Mouse (Mus musculus) forebrain, embryonic 14.5 days (tissue): ENCODE data around the gene Hcrt. TPM values are rescaled to one million over a fixed set of nuclear protein-coding genes. Genes with fewer than 3 reads are reported as not detected.
A peak's percentile ranks its signal among the peaks of the same experiment; 100 is the strongest.

ENCODE experiments used
- ATAC-seq: fragments of 200-750 bp; cut with Nextera tagmentation; 2 replicates; pipeline ENCODE4 v1.8.0; 2017; ENCODE audit warnings: mild to moderate bottlenecking, moderate library complexity
- DNase-seq: peaks from one replicate; pipeline ENCODE4 v3.0.0-alpha.2; 2015; ENCODE audit warnings: low spot score
- H3K27ac ChIP-seq: fragments of 300-500 bp; sonication (generic); 2 replicates; pipeline ENCODE4 v1.5.1; 2014; ENCODE audit warnings: low read depth, mild to moderate bottlenecking, control low read depth, low read length, moderate library complexity
- H3K27me3 ChIP-seq: fragments of 300-500 bp; sonication (generic); replicated peaks from 2 replicates; pipeline ENCODE4 v1.6.1; 2014; ENCODE audit warnings: low read length, control low read depth, mixed read lengths; ENCODE audit not compliant: control insufficient read depth, insufficient read depth
- H3K36me3 ChIP-seq: fragments of 300-500 bp; sonication (generic); 2 replicates; pipeline ENCODE4 v1.6.1; 2014; ENCODE audit warnings: low read length, control low read depth; ENCODE audit not compliant: control insufficient read depth, insufficient read depth
- H3K4me1 ChIP-seq: fragments of 300-500 bp; sonication (generic); 2 replicates; pipeline ENCODE4 v1.6.1; 2014; ENCODE audit warnings: antibody characterized with exemption, low read length, control low read depth; ENCODE audit not compliant: control insufficient read depth, insufficient read depth
- H3K4me2 ChIP-seq: fragments of 300-500 bp; sonication (generic); 2 replicates; pipeline ENCODE4 v1.6.1; 2014; ENCODE audit warnings: mild to moderate bottlenecking, control low read depth, low read length
- H3K4me3 ChIP-seq: fragments of 300-500 bp; sonication (generic); 2 replicates; pipeline ENCODE4 v1.5.1; 2014; ENCODE audit warnings: low read depth, low read length, control low read depth
- H3K9ac ChIP-seq: fragments of 300-500 bp; sonication (generic); 2 replicates; pipeline ENCODE4 v1.6.1; 2014; ENCODE audit warnings: mild to moderate bottlenecking, low read length, control low read depth, moderate library complexity
- H3K9me3 ChIP-seq: fragments of 300-500 bp; sonication (generic); replicated peaks from 2 replicates; pipeline ENCODE4 v1.6.1; 2016; ENCODE audit warnings: low read length, control low read depth, mixed read lengths; ENCODE audit not compliant: control insufficient read depth
- WGBS: fragments of 180-500 bp; shearing (Covaris S2); extraction: QIAGEN DNeasy Blood & Tissue Kit; methylation state at CpG from one replicate; pipeline ENCODE4 v1.1.7; 2014; 5-methylcytosine and 5-hydroxymethylcytosine counted together
- polyA plus RNA-seq: library from polyadenylated mRNA; unstranded; fragments of >200 nt; fragmentation: Nextera tagmentation; extraction: Ambion mirVana; gene quantifications from 2 replicates; pipeline ENCODE4 v1.2.1, GENCODE M21; 2014

The Hcrt gene
- polyA plus RNA-seq, 1 experiment from 2014 or later: 0.53 TPM

- Histone ChIP-seq H3K9ac (no peak overlapping the region), H3K4me2 (no peak overlapping the region), H3K4me1 (no peaks in the 10 kb centered on the region), H3K4me3 (no peak overlapping the region), H3K27ac (no peak overlapping the region), H3K36me3 (no peaks in the 10 kb centered on the region), H3K9me3 (no peaks in the 10 kb centered on the region), H3K27me3 (no peaks in the 10 kb centered on the region)
- DNase-seq (no peak), ATAC-seq (no peak)
- 91% methylated on average over 10 of the region's 10 CpGs for WGBS
Measured at GRCm38 (mm10) chr11:100775921-100776320, 13.2 kb upstream of the Hcrt start.

- Histone ChIP-seq H3K9me3 (no peaks in the 10 kb centered on the region), H3K36me3 (no peaks in the 10 kb centered on the region), H3K27ac (no peak overlapping the region), H3K4me1 (no peaks in the 10 kb centered on the region), H3K4me2 (no peak overlapping the region), H3K4me3 (no peak overlapping the region), H3K27me3 (no peaks in the 10 kb centered on the region), H3K9ac (no peak overlapping the region)
- 78% methylated on average over 4 of the region's 4 CpGs for WGBS
- DNase-seq: no peak
- no peak for ATAC-seq
Measured at GRCm38 (mm10) chr11:100774261-100774660, 11.5 kb upstream of the Hcrt start.

GRCm38 (mm10) chr11:100770646-100771408 lies 8.1 kb upstream of the Hcrt start, which contains the start of gene Ghdc:
Gene Ghdc (minus strand): TSS chr11:100770957.
- Histone ChIP-seq H3K4me2 (peak within 1 kb of the TSS; percentile 50), H3K36me3 (no peaks in the 10 kb centered on the region), H3K27ac (no peak within 1 kb of the TSS), H3K4me1 (no peaks in the 10 kb centered on the region), H3K9ac (peak within 1 kb of the TSS; percentile 10; the same call in 1 of the 2 replicates), H3K9me3 (no peaks in the 10 kb centered on the region), H3K4me3 (peak within 1 kb of the TSS; percentile 25), H3K27me3 (no peaks in the 10 kb centered on the region)
- ATAC-seq: no peak
- peak; percentile 32 for DNase-seq
- WGBS: 29% methylated on average over 17 of the region's 17 CpGs

GRCm38 (mm10) chr11:100769980-100770379 lies 7.2 kb upstream of the Hcrt start:
- no peaks in the 10 kb centered on the region for H3K9me3 ChIP-seq
- H3K4me3 ChIP-seq: peak overlapping the region; percentile 25; the same call in 1 of the 2 replicates
- no peak overlapping the region for H3K27ac ChIP-seq
- H3K4me2 ChIP-seq: peak overlapping the region; percentile 50
- no peak for ATAC-seq
- DNase-seq: no peak
- no peak overlapping the region for H3K9ac ChIP-seq
- H3K27me3 ChIP-seq: no peaks in the 10 kb centered on the region
- no peaks in the 10 kb centered on the region for H3K4me1 ChIP-seq
- H3K36me3 ChIP-seq: no peaks in the 10 kb centered on the region
- 59% methylated on average over 6 of the region's 6 CpGs for WGBS

GRCm38 (mm10) chr11:100767871-100768270 lies 5.1 kb upstream of the Hcrt start:
- no peaks in the 10 kb centered on the region for H3K9me3 ChIP-seq
- no peak overlapping the region for H3K27ac ChIP-seq
- H3K4me3 ChIP-seq: no peak overlapping the region
- no peaks in the 10 kb centered on the region for H3K4me1 ChIP-seq
- H3K4me2 ChIP-seq: no peak overlapping the region
- H3K9ac ChIP-seq: no peak overlapping the region
- ATAC-seq (no peak), DNase-seq (no peak)
- WGBS: 87% methylated on average over 5 of the region's 5 CpGs
- H3K36me3 ChIP-seq: no peaks in the 10 kb centered on the region
- H3K27me3 ChIP-seq: no peaks in the 10 kb centered on the region

- Histone ChIP-seq H3K4me3 (no peak overlapping the region), H3K9ac (no peak overlapping the region), H3K36me3 (no peaks in the 10 kb centered on the region), H3K27ac (no peak overlapping the region), H3K27me3 (no peaks in the 10 kb centered on the region), H3K9me3 (no peaks in the 10 kb centered on the region), H3K4me1 (no peaks in the 10 kb centered on the region), H3K4me2 (no peak overlapping the region)
- DNase-seq: no peak
- 85% methylated on average over 9 of the region's 9 CpGs for WGBS
- ATAC-seq: no peak
Measured at GRCm38 (mm10) chr11:100766726-100767125, 4.0 kb upstream of the Hcrt start.

- Histone ChIP-seq H3K27me3 (peaks cover 10% of the 10 kb centered on the region; the same call in 1 of the 2 replicates), H3K4me1 (peaks cover 6% of the 10 kb centered on the region; the same call in 1 of the 2 replicates), H3K9me3 (no peaks in the 10 kb centered on the region), H3K36me3 (no peaks in the 10 kb centered on the region), H3K4me2 (peak overlapping the region; percentile 68), H3K9ac (peak overlapping the region; percentile 60), H3K4me3 (peak overlapping the region; percentile 37), H3K27ac (0 out of 2 replicates have a peak overlapping the region, but pooled peaks have one; percentile 27)
- under 1% methylated on average over 27 of the region's 27 CpGs for WGBS
- ATAC-seq: peak; percentile 51
- peak; percentile 83 for DNase-seq
Measured at GRCm38 (mm10) chr11:100761547-100762045, 1.1 kb downstream of the Hcrt start.

- Histone ChIP-seq H3K27me3 (peaks cover 10% of the 10 kb centered on the region; the same call in 1 of the 2 replicates), H3K27ac (peak within 1 kb of the TSS; percentile 39; the same call in 1 of the 2 replicates), H3K4me1 (peaks cover 6% of the 10 kb centered on the region; the same call in 1 of the 2 replicates), H3K4me2 (peak within 1 kb of the TSS; percentile 77), H3K9ac (peak within 1 kb of the TSS; percentile 73), H3K36me3 (0 out of 2 replicates have a peak, but pooled peaks cover 4% of the 10 kb centered on the region), H3K9me3 (no peaks in the 10 kb centered on the region), H3K4me3 (peak within 1 kb of the TSS; percentile 43)
- ATAC-seq: peak; percentile 66
- under 1% methylated on average over 43 of the region's 51 CpGs for WGBS
- DNase-seq: peak; percentile 84
Measured at GRCm38 (mm10) chr11:100759611-100760233, 3.0 kb downstream of the Hcrt start, which contains the start of gene Kcnh4. Gene Kcnh4 (minus strand): TSS chr11:100759942.
